Mouse (Mus musculus): ENCODE measurements around the gene Tenm3.

Tenm3 gene

DNA sequence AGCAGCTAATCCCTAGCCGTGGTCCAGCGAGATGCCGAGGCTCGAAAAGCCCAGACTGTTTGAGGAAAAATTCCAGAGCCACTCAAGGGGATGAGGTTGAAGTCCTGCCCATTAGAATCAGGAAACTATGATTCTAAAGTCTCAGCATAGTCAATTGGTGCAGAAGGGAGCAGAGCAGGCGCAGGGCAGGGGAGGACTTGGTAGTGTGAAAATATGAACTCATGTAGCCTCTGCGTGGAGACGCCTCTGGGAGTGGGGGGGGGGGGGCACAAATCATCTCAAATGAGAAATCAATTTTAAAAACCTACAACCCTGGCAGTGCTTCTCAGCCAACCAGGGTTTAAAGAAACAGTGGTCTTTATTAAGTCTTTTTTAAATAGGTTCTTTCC lies 392.5 kb downstream of the Tenm3 start:
- no peak for DNase-seq (ENCODE audit: low spot score in 2 of 2)

DNA sequence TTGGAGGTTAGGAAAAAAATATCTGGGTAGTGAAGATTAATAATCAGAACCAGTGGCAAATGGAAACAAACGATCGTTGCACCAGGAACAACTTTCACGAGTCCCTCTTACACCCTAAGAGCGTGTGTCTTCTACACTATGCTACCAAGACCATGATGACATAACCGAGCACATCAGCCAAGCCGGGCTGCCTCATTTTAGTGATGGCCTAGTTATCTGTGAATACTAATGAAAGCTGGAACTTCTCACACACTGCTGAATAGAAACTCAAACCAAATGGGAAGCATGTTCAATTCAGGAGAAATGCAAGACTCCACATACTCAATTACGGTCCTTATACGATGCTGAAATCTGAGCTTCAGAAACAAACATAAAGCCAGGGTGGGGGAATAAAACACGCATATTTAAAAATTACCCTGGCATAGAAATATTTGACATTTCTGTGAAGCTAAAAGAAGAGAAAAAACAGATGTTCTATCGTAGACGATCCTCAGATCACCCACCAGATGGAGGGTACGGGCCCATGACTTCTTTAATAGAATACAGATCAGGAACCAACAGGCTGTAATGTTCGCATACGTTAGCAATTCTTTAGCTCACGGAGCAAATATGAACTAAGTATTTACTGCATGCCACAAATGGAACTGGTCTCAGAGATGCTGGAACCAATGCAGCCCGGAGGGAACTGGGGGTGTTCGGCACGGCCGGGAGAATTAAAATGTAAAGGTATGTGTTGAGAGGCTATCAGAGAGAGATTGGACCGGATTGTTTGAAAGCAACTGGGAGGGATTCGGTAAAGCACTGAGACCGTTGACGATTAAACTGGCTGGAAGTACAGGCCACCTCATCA lies 393.1 kb downstream of the Tenm3 start:
- DNase-seq (ENCODE audit: low spot score in 2 of 2) = no peak

- DNase-seq (ENCODE audit: low spot score in 2 of 2) = no peak
These were observed 394.1 kb downstream of the Tenm3 start for GRCm38 (mm10) chr8:48449625-48450024.

GRCm38 (mm10) chr8:48445690-48446089 lies 398.1 kb downstream of the Tenm3 start:
- DNase-seq (ENCODE audit: low spot score in 2 of 2) = no peak

- no peak for DNase-seq (ENCODE audit: low spot score in 2 of 2)
These were observed 404.3 kb downstream of the Tenm3 start for GRCm38 (mm10) chr8:48439491-48439890.

DNA sequence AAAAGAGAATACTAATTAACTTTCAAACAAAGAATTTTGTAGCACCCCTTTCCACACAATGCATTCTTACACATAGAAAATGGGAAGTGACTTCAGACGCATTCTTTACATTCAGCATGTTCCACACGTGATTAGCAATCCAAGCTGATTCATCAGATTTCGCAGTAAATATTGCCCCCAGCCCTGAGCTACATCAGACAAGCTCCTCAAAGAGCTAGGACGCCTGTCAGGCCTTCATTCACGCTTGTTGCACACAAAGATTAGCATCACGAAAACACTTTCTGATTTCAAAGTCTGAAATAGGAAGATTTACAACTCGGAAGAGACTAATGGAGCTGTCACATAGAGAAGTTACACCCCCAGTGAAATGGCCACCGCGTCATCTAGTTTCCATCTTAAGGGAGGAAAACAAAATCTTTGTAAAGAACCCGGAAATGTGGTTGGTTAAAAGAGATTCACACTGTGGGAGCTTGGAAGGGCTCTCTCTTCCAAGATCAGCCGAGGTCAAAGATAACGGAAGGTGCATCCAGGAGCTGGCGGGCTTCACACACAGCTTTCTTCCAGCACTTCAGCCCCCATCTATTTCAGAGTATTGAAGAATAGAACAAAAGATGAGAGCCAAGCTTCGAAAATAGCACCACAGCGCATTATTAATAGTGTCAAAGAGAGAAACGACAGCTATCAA lies 406.1 kb downstream of the Tenm3 start:
- no peak for DNase-seq (ENCODE audit: low spot score in 2 of 2)

GRCm38 (mm10) chr8:48425101-48425500 lies 418.6 kb downstream of the Tenm3 start:
- DNase-seq (ENCODE audit: low spot score in 2 of 2) = no peak

- DNase-seq (ENCODE audit: low spot score in 2 of 2) = no peak
These were observed 426.0 kb downstream of the Tenm3 start for GRCm38 (mm10) chr8:48417714-48418113.

- no peak for DNase-seq (ENCODE audit: low spot score in 2 of 2)
These were observed 432.8 kb downstream of the Tenm3 start for GRCm38 (mm10) chr8:48410916-48411315.

DNA sequence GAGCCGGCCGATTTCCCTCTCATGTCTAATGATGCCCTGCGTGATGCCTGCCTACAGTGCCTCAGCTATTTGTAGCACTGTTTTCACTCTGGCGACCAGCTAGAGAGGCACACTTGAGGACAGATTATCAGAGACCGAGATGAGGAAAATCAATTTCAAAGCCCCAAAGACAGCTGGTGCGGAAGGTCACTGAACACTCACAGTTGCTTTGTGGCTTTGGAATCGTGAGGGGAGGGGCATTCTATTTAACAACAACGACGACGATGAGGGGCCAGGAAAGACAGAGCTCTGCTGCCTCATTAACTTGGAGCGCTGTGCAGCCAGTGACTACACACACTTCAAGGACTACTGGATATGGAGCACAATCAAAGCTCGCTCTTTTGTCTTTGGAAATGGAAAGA lies 443.2 kb downstream of the Tenm3 start:
- no peak for DNase-seq (ENCODE audit: low spot score in 2 of 2)

DNA sequence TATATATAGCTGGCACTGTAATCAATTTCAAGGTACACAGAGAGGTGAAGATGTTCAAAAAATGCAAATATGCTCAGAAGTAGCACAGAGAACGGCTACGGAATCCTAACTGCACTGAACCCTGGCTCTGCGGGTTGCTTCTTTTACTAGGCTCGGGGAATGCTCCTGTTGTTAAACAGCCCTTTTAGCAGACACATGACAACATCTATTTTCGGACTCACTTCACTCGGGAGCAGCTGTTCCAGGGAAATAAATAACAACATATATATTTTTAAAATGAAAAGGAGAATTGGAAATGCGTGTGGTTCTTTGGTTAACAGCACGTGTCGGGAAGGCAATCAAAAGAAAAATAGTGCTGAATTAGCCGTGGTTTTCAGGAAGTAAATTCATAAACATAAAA lies 457.9 kb downstream of the Tenm3 start:
- no peak for DNase-seq (ENCODE audit: low spot score in 2 of 2)

GRCm38 (mm10) chr8:48380035-48380434 lies 463.7 kb downstream of the Tenm3 start:
- no peak for DNase-seq (ENCODE audit: low spot score in 2 of 2)

- no peak for DNase-seq (ENCODE audit: low spot score in 2 of 2)
These were observed 467.0 kb downstream of the Tenm3 start for GRCm38 (mm10) chr8:48376774-48377173.

DNA sequence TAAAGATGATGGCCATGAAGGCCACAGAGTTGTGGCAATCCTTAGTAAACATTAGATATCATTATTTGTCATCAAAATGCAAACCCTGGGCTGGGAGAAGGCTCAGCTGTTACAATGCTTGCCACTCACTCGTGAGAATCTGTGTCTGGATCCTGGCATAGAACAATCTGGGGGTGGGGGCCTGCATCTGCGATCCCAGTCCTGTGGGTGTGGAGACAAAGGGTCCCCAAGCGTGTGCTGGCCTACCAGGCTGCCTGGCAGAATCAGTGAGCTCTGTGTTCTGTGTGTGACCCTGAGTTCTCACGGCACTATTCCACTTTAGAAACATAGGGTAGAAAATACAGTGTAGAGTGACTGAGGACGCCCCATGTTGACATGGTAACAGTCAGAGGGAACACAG lies 468.6 kb downstream of the Tenm3 start:
- DNase-seq (ENCODE audit: low spot score in 2 of 2) = no peak

- no peak for DNase-seq (ENCODE audit: low spot score in 2 of 2)
These were observed 470.3 kb downstream of the Tenm3 start for GRCm38 (mm10) chr8:48373404-48373803.

DNA sequence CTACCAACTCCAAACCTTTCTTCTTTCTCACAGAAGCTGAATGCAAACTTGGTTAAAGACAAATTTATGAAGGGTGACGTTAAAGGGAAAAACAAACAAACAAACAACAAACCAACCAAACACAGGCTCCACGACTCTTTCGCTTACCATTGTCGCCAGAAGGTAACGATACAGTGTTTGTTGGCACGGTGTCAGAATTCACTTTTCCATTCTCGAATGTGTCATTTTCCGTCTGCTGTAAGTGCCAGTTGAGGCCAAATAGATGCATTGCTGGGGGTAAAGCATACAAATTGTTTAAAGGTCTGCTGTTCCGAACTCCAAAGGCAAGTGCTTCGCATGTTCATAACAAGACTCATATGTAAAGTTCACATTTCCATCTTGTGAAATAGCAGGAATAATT lies 476.6 kb downstream of the Tenm3 start:
- DNase-seq (ENCODE audit: low spot score in 2 of 2) = no peak

- DNase-seq (ENCODE audit: low spot score in 2 of 2) = no peak
These were observed 486.9 kb downstream of the Tenm3 start for GRCm38 (mm10) chr8:48356849-48357248.

DNA sequence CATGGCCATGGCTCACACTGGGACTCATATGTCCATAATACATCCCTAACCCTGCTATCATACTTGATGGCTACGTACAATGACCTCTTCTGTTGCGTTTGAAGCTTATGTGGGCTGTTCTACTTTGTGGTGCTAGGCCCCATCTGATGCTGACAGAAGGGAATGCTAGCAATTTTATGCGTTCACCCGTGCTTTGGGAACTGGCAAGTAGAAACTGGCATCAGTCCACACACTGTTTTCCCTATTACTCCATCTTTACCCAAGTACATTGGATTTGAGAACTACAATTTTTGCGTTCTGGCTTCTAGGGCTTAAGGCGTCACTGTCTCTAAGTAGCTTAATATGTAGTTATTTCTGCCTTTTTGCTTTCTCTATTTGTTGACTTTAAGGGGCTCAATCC lies 490.3 kb downstream of the Tenm3 start:
- DNase-seq (ENCODE audit: low spot score in 2 of 2) = no peak

DNA sequence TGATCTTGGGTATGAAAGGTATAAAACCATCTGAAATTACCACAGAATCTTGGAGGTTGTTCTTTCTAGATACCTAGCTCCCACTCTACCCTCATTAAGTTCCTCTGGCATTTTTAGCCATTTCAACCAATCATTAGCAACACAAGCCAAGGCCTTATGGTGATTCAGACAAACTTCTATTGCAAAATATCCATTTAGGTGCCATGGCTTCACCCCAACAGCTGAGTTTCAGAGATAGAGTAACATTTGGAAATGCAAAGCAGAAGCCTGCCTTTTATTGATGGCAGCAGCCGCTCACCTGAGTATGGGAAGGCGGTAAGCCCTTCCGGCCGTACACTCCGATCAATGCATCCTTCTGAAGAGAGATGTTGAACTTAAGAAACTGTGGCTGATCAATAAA lies 494.9 kb downstream of the Tenm3 start:
- DNase-seq (ENCODE audit: low spot score in 2 of 2) = no peak

- DNase-seq (ENCODE audit: low spot score in 2 of 2) = no peak
These were observed 495.4 kb downstream of the Tenm3 start for GRCm38 (mm10) chr8:48348386-48348785.

DNA sequence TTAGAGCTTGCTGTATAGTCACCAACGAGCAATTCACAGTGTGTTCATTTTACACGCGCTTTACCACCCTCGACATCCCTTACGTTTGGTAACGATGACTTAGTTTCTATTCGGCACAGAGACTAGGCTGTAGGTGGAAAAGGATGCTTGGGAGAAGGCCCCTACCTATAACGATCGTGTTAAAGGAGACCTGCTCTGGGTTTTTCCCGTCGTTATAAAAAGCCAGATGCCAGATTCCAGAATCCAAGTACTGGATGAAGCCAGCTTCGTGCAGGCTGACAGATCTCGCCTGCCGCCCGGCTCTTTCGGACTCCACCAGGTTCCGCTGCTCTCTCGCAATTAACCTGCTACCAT lies 500.7 kb downstream of the Tenm3 start:
- DNase-seq (ENCODE audit: low spot score in 2 of 2) = no peak

- no peak for DNase-seq (ENCODE audit: low spot score in 2 of 2)
These were observed 501.3 kb downstream of the Tenm3 start for GRCm38 (mm10) chr8:48342321-48343066.

DNA sequence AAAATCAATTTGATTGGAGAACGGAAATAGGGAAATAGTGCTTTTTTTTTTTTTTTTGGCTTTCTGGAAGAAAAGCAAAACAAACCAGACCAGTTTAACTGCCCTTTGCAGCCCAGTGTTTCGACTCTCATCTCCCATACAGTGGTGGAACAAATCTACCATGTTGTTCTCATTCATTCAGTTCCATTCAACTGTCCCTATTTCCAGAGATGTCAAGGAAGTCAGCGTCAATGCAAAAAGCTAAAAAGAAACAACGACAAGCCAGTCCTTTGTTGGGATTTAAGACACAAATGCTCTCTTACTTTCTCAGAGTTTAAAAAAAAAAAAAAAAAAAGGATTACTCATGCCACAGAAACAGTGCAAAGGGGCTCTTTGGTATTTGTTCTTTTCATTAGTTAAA lies 502.1 kb downstream of the Tenm3 start:
- DNase-seq (ENCODE audit: low spot score in 2 of 2) = no peak
